Mouse (Mus musculus): ENCODE measurements around the gene Srcin1. TPM values are rescaled to one million over a fixed set of nuclear protein-coding genes. Genes with fewer than 3 reads are reported as not detected.

Gene Srcin1
- total RNA-seq, 2 experiments from 2014 or later: 341 to 382 TPM

Other genes starting within 250 kb of the Srcin1 start
- gene Gpr179, start 224.1 kb downstream of the Srcin1 start, total RNA-seq (2021): under 1 TPM; 0.18 to 0.19 TPM
- 10 to 100 TPM; 88.1 to 90.7 TPM for gene Socs7, start 213.6 kb downstream of the Srcin1 start, total RNA-seq (2021)
- gene Arhgap23, start 160.7 kb downstream of the Srcin1 start, total RNA-seq (2021): 10 to 100 TPM; 70.1 to 71.4 TPM
- under 1 TPM in 1 of 2 experiments, not detected in 1; 0.23 TPM for gene 4933428G20Rik, start 75.8 kb downstream of the Srcin1 start, total RNA-seq (2021)
- gene Epop, start 53.5 kb upstream of the Srcin1 start, total RNA-seq (2021): 10 to 100 TPM; 34.7 to 37.7 TPM
- gene Mllt6, start 87.2 kb upstream of the Srcin1 start, total RNA-seq (2021): 10 to 100 TPM; 79.8 to 80.1 TPM
- 10 to 100 TPM; 36.7 to 38.9 TPM for gene Cisd3, start 109.6 kb upstream of the Srcin1 start, total RNA-seq (2021)
- 10 to 100 TPM; 31.3 to 35.8 TPM for gene Pcgf2, start 124.3 kb upstream of the Srcin1 start, total RNA-seq (2021)
- gene Psmb3, start 127.2 kb upstream of the Srcin1 start, total RNA-seq (2021): 100 to 1,000 TPM; 133 to 136 TPM
- gene Pip4k2b, start 168.5 kb upstream of the Srcin1 start, total RNA-seq (2021): 100 to 1,000 TPM; 121 to 124 TPM
- gene Cwc25, start 190.4 kb upstream of the Srcin1 start, total RNA-seq (2021): 10 to 100 TPM; 20.3 to 21.3 TPM
- 1 to 10 TPM in 1 of 2 experiments, not detected in 1; 1.0 TPM for gene 1700001P01Rik, start 199.7 kb upstream of the Srcin1 start, total RNA-seq (2021)
- 100 to 1,000 TPM; 342 to 343 TPM for gene Rpl23, start 206.3 kb upstream of the Srcin1 start, total RNA-seq (2021)
- 100 to 1,000 TPM; 189 to 204 TPM for gene Lasp1, start 222.8 kb upstream of the Srcin1 start, total RNA-seq (2021)